10 mouse cellular contexts compared by ENCODE assay signal in genomic region chr14:122479461-122480109, GRCm38 (mm10). TPM values are rescaled to one million over a fixed set of nuclear protein-coding genes. Genes with fewer than 3 reads are reported as not detected.
DNase-seq lines count a peak whose midpoint lies in the region; ATAC-seq and TF ChIP-seq lines count a peak whose summit lies in the region.
"Had no signal": no experiment of that assay in that cellular context is flagged by ENCODE, and none has a peak within 500 bp of the region (broad histone marks: within the 10 kb centered on the region; RNA-seq: fewer than 3 reads in every experiment).

No protein-coding gene starts in this region.

- peak; percentile 26 to 35 for DNase-seq in cerebellum, postnatal 25 days
- no peak for DNase-seq in urinary bladder, adult 2 months (ENCODE audit: low spot score)
- no peak for DNase-seq in right cerebral cortex, postnatal 10 days (ENCODE audit: low spot score in 2 of 2)
- no peak for DNase-seq in lung, postnatal 10 days
- DNase-seq: thymus, adult 18-20 months had no signal

- H3K36me3 ChIP-seq in E14TG2a.4 (ENCODE audit: insufficient read depth, low read length): peaks cover 37% of the 10 kb centered on the region
- no peaks in the 10 kb centered on the region for H3K36me3 ChIP-seq in hindbrain, embryonic 12.5 days
- H3K36me3 ChIP-seq in midbrain, embryonic 13.5 days: peaks cover 6% of the 10 kb centered on the region; the same call in 1 of the 2 replicates
- H3K36me3 ChIP-seq: intestine, embryonic 15.5 days had no signal

- H3K4me3 ChIP-seq in E14TG2a.4 (replicated peaks; ENCODE audit: low read length): peak overlapping the region; percentile 91
- peak overlapping the region; percentile 30 for H3K4me3 ChIP-seq in hindbrain, embryonic 12.5 days
- peak overlapping the region; percentile 69 for H3K4me3 ChIP-seq in midbrain, embryonic 13.5 days (replicated peaks)
- H3K4me3 ChIP-seq: intestine, embryonic 15.5 days had no signal

- 10% methylated on average over 17 of the region's 17 CpGs for WGBS in hindbrain, embryonic 12.5 days
- WGBS in midbrain, embryonic 13.5 days: 8% methylated on average over 17 of the region's 17 CpGs

- no peak for ATAC-seq in hindbrain, embryonic 12.5 days (ENCODE audit: low FRiP score)
- ATAC-seq in midbrain, embryonic 13.5 days: no peak
- ATAC-seq: intestine, embryonic 15.5 days had no signal

- H3K27ac ChIP-seq in hindbrain, embryonic 12.5 days: no peak overlapping the region
- H3K27ac ChIP-seq in midbrain, embryonic 13.5 days: no peak overlapping the region; the same call in 1 of the 2 replicates
- H3K27ac ChIP-seq: intestine, embryonic 15.5 days had no signal

- TF ChIP-seq CTCF in E14TG2a.4 (conservative IDR thresholded peaks at IDR 0.05; ENCODE audit: low read length): no peak

- peak overlapping the region; percentile 49; the same call in 1 of the 2 replicates for H3K9ac ChIP-seq in hindbrain, embryonic 12.5 days
- peak overlapping the region; percentile 94 for H3K9ac ChIP-seq in midbrain, embryonic 13.5 days (replicated peaks)
- H3K9ac ChIP-seq: intestine, embryonic 15.5 days had no signal

- no peaks in the 10 kb centered on the region for H3K9me3 ChIP-seq in E14TG2a.4 (ENCODE audit: low read length)
- no peaks in the 10 kb centered on the region for H3K9me3 ChIP-seq in hindbrain, embryonic 12.5 days (replicated peaks)
- no peaks in the 10 kb centered on the region for H3K9me3 ChIP-seq in midbrain, embryonic 13.5 days
- H3K9me3 ChIP-seq: intestine, embryonic 15.5 days had no signal

- H3K4me1 ChIP-seq in E14TG2a.4 (replicated peaks; ENCODE audit: low read depth, low read length): peaks cover 72% of the 10 kb centered on the region
- peaks cover 23% of the 10 kb centered on the region for H3K4me1 ChIP-seq in hindbrain, embryonic 12.5 days
- peaks cover 49% of the 10 kb centered on the region for H3K4me1 ChIP-seq in midbrain, embryonic 13.5 days (replicated peaks)

- peaks cover 71% of the 10 kb centered on the region for H3K27me3 ChIP-seq in E14TG2a.4 (ENCODE audit: insufficient read depth, low read length)
- H3K27me3 ChIP-seq in hindbrain, embryonic 12.5 days: peaks cover 64% of the 10 kb centered on the region
- H3K27me3 ChIP-seq in midbrain, embryonic 13.5 days: peaks cover 61% of the 10 kb centered on the region

- peak overlapping the region; percentile 52 for H3K4me2 ChIP-seq in hindbrain, embryonic 12.5 days (replicated peaks)
- H3K4me2 ChIP-seq in midbrain, embryonic 13.5 days (replicated peaks): peak overlapping the region; percentile 61
- H3K4me2 ChIP-seq: intestine, embryonic 15.5 days had no signal

RNA-seq across cellular contexts. Expression of gene Zic2, which starts 4.3 kb away (rescaled TPM):
- 18.3 TPM in 2 replicates for polyA plus RNA-seq in hindbrain, embryonic 12.5 days (2016; fragmentation: Nextera tagmentation; extraction: Ambion mirVana)
- polyA plus RNA-seq in midbrain, embryonic 13.5 days (2015; fragmentation: Nextera tagmentation; extraction: Ambion mirVana): 10.3 and 10.7 TPM in 2 replicates
- polyA plus RNA-seq in urinary bladder, adult 2 months (2012; rRNA removed): 0.07 TPM in 1 of 2 replicates, not detected in the other
- polyA plus RNA-seq: intestine, embryonic 15.5 days; lung, embryonic 16.5 days had no signal

RNA-seq across cellular contexts. Expression of gene Gm10837, which starts 10.8 kb away (rescaled TPM):
- polyA plus RNA-seq in hindbrain, embryonic 12.5 days (2016; fragmentation: Nextera tagmentation; extraction: Ambion mirVana): 0.55 and 0.58 TPM in 2 replicates
- polyA plus RNA-seq in midbrain, embryonic 13.5 days (2015; fragmentation: Nextera tagmentation; extraction: Ambion mirVana): 0.43 and 0.73 TPM in 2 replicates
- not detected in 2 replicates for polyA plus RNA-seq in urinary bladder, adult 2 months (2012; rRNA removed)
- polyA plus RNA-seq: intestine, embryonic 15.5 days; lung, embryonic 16.5 days had no signal

RNA-seq across cellular contexts. Expression of gene Zic5, which starts 14.1 kb away (rescaled TPM):
- polyA plus RNA-seq in hindbrain, embryonic 12.5 days (2016; fragmentation: Nextera tagmentation; extraction: Ambion mirVana): 18.1 and 25.0 TPM in 2 replicates
- polyA plus RNA-seq in midbrain, embryonic 13.5 days (2015; fragmentation: Nextera tagmentation; extraction: Ambion mirVana): 15.5 and 16.7 TPM in 2 replicates
- not detected in 2 replicates for polyA plus RNA-seq in urinary bladder, adult 2 months (2012; rRNA removed)
- polyA plus RNA-seq: intestine, embryonic 15.5 days; lung, embryonic 16.5 days had no signal

RNA-seq across cellular contexts. Expression of gene Gm5089, which starts 28.7 kb away (rescaled TPM):
- 2.8 and 4.0 TPM in 2 replicates for polyA plus RNA-seq in hindbrain, embryonic 12.5 days (2016; fragmentation: Nextera tagmentation; extraction: Ambion mirVana)
- polyA plus RNA-seq in midbrain, embryonic 13.5 days (2015; fragmentation: Nextera tagmentation; extraction: Ambion mirVana): 1.1 and 2.3 TPM in 2 replicates
- not detected in 2 replicates for polyA plus RNA-seq in urinary bladder, adult 2 months (2012; rRNA removed)
- polyA plus RNA-seq: intestine, embryonic 15.5 days; lung, embryonic 16.5 days had no signal

RNA-seq across cellular contexts. Expression of gene Pcca, which starts 54.5 kb away (rescaled TPM):
- 33.4 and 34.9 TPM in 2 replicates for polyA plus RNA-seq in hindbrain, embryonic 12.5 days (2016; fragmentation: Nextera tagmentation; extraction: Ambion mirVana)
- 24.2 and 27.4 TPM in 2 replicates for polyA plus RNA-seq in midbrain, embryonic 13.5 days (2015; fragmentation: Nextera tagmentation; extraction: Ambion mirVana)
- 27.3 and 28.3 TPM in 2 replicates for polyA plus RNA-seq in urinary bladder, adult 2 months (2012; rRNA removed)

Comparison
In these comparisons a context has a peak if more than half of its experiments do, and no peak if none do; other contexts are left out.
1. H3K4me3 ChIP-seq: peak in every context shown above with its lines; median percentile 91 in E14TG2a.4; 69 in midbrain, embryonic 13.5 days; 30 in hindbrain, embryonic 12.5 days.
2. DNase-seq: peak in cerebellum, postnatal 25 days (2 of 2); none in urinary bladder, adult 2 months (single experiment), right cerebral cortex, postnatal 10 days (0 of 2) and lung, postnatal 10 days (single experiment).
3. RNA of gene Zic2, which starts 4.3 kb away (polyA plus RNA-seq): 18.3 TPM in hindbrain, embryonic 12.5 days and 10.3 to 10.7 TPM in midbrain, embryonic 13.5 days; 0.07 TPM in urinary bladder, adult 2 months; every median in the first group is over 10 times any median in the second.
4. RNA of gene Zic5, which starts 14.1 kb away (polyA plus RNA-seq): 18.1 to 25.0 TPM in hindbrain, embryonic 12.5 days and 15.5 to 16.7 TPM in midbrain, embryonic 13.5 days; not detected in urinary bladder, adult 2 months; every median in the first group is over 10 times any median in the second.